Mouse (Mus musculus) heart, embryonic 15.5 days (tissue): ENCODE measurements around the gene Ankfn1. TPM values are rescaled to one million over a fixed set of nuclear protein-coding genes. Genes with fewer than 3 reads are reported as not detected.

Experiments
- ATAC-seq: fragments of 200-750 bp; cut with Nextera tagmentation; replicated peaks from 2 replicates; pipeline ENCODE4 v1.8.0; 2017; ENCODE audit warnings: low read depth, moderate TSS enrichment; ENCODE audit not compliant: insufficient number of reproducible peaks, insufficient read depth, low FRiP score
- H3K27ac ChIP-seq: fragments of 300-500 bp; sonication (generic); 2 replicates; pipeline ENCODE4 v1.5.1; 2015; ENCODE audit warnings: mild to moderate bottlenecking, inconsistent platforms
- H3K27me3 ChIP-seq: fragments of 300-500 bp; sonication (generic); 2 replicates; pipeline ENCODE4 v1.6.1; 2015; ENCODE audit warnings: inconsistent platforms
- H3K36me3 ChIP-seq: fragments of 300-500 bp; sonication (generic); 2 replicates; pipeline ENCODE4 v1.6.1; 2015; ENCODE audit warnings: mild to moderate bottlenecking, inconsistent platforms
- H3K4me1 ChIP-seq: fragments of 300-500 bp; sonication (generic); replicated peaks from 2 replicates; pipeline ENCODE4 v1.6.1; 2015; ENCODE audit warnings: inconsistent platforms
- H3K4me2 ChIP-seq: fragments of 300-500 bp; sonication (generic); 2 replicates; pipeline ENCODE4 v1.6.1; 2015; ENCODE audit warnings: inconsistent platforms, mild to moderate bottlenecking, moderate library complexity
- H3K4me3 ChIP-seq: fragments of 300-500 bp; sonication (generic); 2 replicates; pipeline ENCODE4 v1.5.1; 2015; ENCODE audit warnings: mild to moderate bottlenecking, inconsistent platforms
- H3K9ac ChIP-seq: fragments of 300-500 bp; sonication (generic); 2 replicates; pipeline ENCODE4 v1.6.1; 2015; ENCODE audit warnings: mild to moderate bottlenecking, inconsistent platforms
- H3K9me3 ChIP-seq: fragments of 300-500 bp; sonication (generic); replicated peaks from 2 replicates; pipeline ENCODE4 v1.6.1; 2016; ENCODE audit warnings: inconsistent platforms
- WGBS: fragments of 180-500 bp; shearing (Covaris S2); methylation state at CpG from one replicate; pipeline ENCODE4 v1.1.7; 2015; ENCODE audit warnings: mixed read lengths; 5-methylcytosine and 5-hydroxymethylcytosine counted together
- polyA plus RNA-seq: library from polyadenylated mRNA; unstranded; fragments of >200 nt; fragmentation: Nextera tagmentation; extraction: Ambion mirVana; gene quantifications from 2 replicates; pipeline ENCODE4 v1.2.1, GENCODE M21; 2015

Gene Ankfn1
- polyA plus RNA-seq, 1 experiment from 2014 or later = 0.04 TPM

GRCm38 (mm10) chr11:89416769-89417168 is 360.7 kb downstream of the Ankfn1 start:
- WGBS = 77% methylated on average over 6 of the region's 6 CpGs
- Histone ChIP-seq H3K4me1 (peaks cover 3% of the 10 kb centered on the region; the same call in 1 of the 2 replicates), H3K27me3 (no peaks in the 10 kb centered on the region)

DNA sequence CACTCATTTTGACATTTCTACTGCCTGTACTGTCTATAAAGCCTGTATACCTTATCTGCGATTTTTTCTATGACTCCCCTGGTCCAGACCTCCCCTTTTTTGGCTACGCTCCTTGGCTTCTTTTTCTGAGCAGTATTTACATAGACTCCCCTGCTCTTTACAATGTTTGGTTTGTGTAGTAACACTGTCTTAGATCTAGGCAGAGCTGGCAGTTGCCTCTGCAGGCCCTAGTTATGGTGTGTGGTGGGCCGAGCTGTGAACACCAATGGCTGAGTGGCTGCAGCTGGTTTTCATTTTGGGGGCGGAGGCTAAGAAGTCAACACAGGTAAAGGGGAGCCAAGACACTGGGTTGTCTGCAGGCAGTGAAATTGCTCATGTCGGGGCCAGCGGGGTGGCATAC is 368.7 kb downstream of the Ankfn1 start:
- H3K4me1 ChIP-seq = no peaks in the 10 kb centered on the region
- no peaks in the 10 kb centered on the region for H3K9me3 ChIP-seq
- no peak overlapping the region for H3K4me3 ChIP-seq
- no peaks in the 10 kb centered on the region for H3K36me3 ChIP-seq
- H3K4me2 ChIP-seq = no peak overlapping the region
- no peak overlapping the region for H3K27ac ChIP-seq
- 80% methylated on average over 6 of the region's 6 CpGs for WGBS
- no peak overlapping the region for H3K9ac ChIP-seq
- ATAC-seq = no peak
- H3K27me3 ChIP-seq = no peaks in the 10 kb centered on the region

More at GRCm38 (mm10) chr11:89416769-89417168, 360.7 kb downstream of the Ankfn1 start:
- Histone ChIP-seq H3K9me3 (no peaks in the 10 kb centered on the region), H3K4me2 (no peak overlapping the region), H3K4me3 (no peak overlapping the region), H3K27ac (no peak overlapping the region), H3K36me3 (no peaks in the 10 kb centered on the region), H3K9ac (no peak overlapping the region)
- ATAC-seq = no peak

DNA sequence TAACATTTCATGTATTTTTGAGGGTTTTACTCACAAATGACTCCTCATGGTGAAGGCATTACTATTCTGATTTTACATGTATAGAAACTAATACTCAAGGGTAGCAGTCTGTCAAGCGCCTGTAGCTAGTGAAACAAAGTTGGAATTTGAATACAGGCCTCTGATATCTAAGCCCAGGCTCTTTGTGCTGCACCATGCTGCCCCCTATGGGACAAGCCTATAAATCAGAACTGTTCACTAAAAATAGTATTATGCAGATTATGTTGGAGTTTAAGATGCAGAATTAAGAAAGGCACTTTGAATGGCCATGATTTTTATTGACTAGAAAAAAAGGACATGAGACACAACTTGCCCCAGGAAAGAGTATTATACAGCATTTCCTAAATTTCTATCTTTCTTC is 373.0 kb downstream of the Ankfn1 start:
- Histone ChIP-seq H3K9ac (no peak overlapping the region), H3K27ac (no peak overlapping the region), H3K9me3 (no peaks in the 10 kb centered on the region), H3K27me3 (no peaks in the 10 kb centered on the region), H3K4me3 (no peak overlapping the region), H3K4me2 (no peak overlapping the region), H3K36me3 (no peaks in the 10 kb centered on the region), H3K4me1 (no peaks in the 10 kb centered on the region)
- WGBS = 86% methylated on average over 1 of the region's 1 CpGs
- ATAC-seq = no peak

DNA sequence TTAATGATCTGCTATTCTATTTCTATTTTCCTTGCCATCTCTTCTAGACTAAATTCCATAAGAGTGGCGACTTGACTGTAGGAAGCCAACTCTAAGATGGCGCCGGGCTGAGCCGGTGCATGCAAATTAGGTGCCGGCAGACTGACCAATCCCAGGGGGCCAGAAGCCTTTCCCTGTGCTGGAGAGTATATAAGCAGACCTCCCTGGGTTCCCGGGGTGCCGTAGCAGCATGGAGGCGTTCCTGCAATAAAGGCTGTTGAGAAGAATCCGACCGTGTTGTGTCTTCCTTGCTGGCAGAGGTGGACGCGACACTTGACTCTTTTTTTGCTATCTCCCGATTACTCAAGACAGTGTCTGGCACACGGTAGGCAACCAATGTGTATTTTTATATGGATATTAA is 374.0 kb downstream of the Ankfn1 start:
- Histone ChIP-seq H3K27me3 (no peaks in the 10 kb centered on the region), H3K4me1 (no peaks in the 10 kb centered on the region), H3K9me3 (no peaks in the 10 kb centered on the region), H3K36me3 (no peaks in the 10 kb centered on the region), H3K4me2 (no peak overlapping the region), H3K4me3 (no peak overlapping the region), H3K9ac (no peak overlapping the region), H3K27ac (no peak overlapping the region)
- no peak for ATAC-seq
- 92% methylated on average over 14 of the region's 14 CpGs for WGBS

DNA sequence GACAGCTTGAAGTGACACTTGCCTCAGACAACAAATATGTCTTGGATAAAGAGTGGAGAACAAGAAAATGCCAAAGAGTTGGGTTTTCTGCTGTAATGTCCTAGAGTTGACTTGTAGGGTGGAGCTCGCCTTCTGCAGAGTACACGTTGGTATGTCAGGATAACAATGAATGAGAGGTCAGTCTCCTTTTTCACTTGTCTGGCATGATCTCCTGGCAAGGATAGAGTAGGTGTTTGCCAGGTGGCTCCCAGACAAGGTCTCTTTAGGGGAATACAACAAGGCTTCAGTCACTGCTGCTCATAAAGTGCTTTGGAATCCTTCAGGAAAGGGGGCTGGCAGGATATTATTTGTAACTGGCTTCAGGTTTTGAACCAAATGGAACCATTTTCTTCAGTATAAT is 388.6 kb downstream of the Ankfn1 start:
- Histone ChIP-seq H3K9ac (no peak overlapping the region), H3K27me3 (no peaks in the 10 kb centered on the region), H3K4me3 (no peak overlapping the region), H3K27ac (no peak overlapping the region), H3K36me3 (no peaks in the 10 kb centered on the region), H3K4me1 (no peaks in the 10 kb centered on the region), H3K4me2 (no peak overlapping the region), H3K9me3 (no peaks in the 10 kb centered on the region)
- ATAC-seq = no peak
- 57% methylated on average over 2 of the region's 2 CpGs for WGBS

DNA sequence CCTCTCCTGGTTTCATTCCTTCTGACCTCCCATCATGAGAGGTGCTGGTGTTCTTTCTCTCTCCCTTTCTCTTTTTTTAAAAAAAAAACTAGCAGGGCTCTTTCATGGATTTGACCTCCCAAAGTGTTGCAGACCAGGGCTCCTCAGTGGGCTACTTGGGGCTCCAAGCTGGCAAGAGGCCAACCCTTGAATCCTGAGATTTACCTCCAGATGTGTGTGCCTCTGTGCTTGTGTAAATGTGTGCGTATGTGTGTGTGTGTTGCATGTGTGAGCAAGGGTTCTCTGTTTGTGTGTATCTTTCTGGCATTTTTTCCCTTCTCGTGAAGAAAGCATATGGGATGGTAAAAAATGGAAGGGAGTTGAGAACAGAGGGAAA is 394.8 kb downstream of the Ankfn1 start:
- no peak for ATAC-seq
- H3K27me3 ChIP-seq = no peaks in the 10 kb centered on the region
- no peak overlapping the region for H3K4me2 ChIP-seq
- H3K9me3 ChIP-seq = no peaks in the 10 kb centered on the region
- H3K4me3 ChIP-seq = no peak overlapping the region
- peaks cover 19% of the 10 kb centered on the region for H3K4me1 ChIP-seq
- H3K36me3 ChIP-seq = no peaks in the 10 kb centered on the region
- peak overlapping the region; percentile 78 for H3K27ac ChIP-seq
- H3K9ac ChIP-seq = no peak overlapping the region
- 55% methylated on average over 2 of the region's 2 CpGs for WGBS

GRCm38 (mm10) chr11:89381782-89382633 is 395.4 kb downstream of the Ankfn1 start:
- no peak overlapping the region for H3K4me3 ChIP-seq
- peak overlapping the region; percentile 78 for H3K27ac ChIP-seq
- 4% methylated on average over 8 of the region's 8 CpGs for WGBS
- H3K36me3 ChIP-seq = no peaks in the 10 kb centered on the region
- H3K4me1 ChIP-seq = peaks cover 19% of the 10 kb centered on the region
- no peaks in the 10 kb centered on the region for H3K27me3 ChIP-seq
- ATAC-seq = peak; percentile 91
- no peak overlapping the region for H3K9ac ChIP-seq
- no peaks in the 10 kb centered on the region for H3K9me3 ChIP-seq
- H3K4me2 ChIP-seq = 0 out of 2 replicates have a peak overlapping the region, but pooled peaks have one; percentile 17

- no peak for ATAC-seq
- WGBS = 86% methylated on average over 14 of the region's 14 CpGs
- H3K9ac ChIP-seq = no peak overlapping the region
- H3K4me1 ChIP-seq = no peaks in the 10 kb centered on the region
- H3K27me3 ChIP-seq = no peaks in the 10 kb centered on the region
- no peak overlapping the region for H3K27ac ChIP-seq
- H3K4me3 ChIP-seq = no peak overlapping the region
- no peaks in the 10 kb centered on the region for H3K36me3 ChIP-seq
- H3K4me2 ChIP-seq = no peak overlapping the region
- H3K9me3 ChIP-seq = no peaks in the 10 kb centered on the region
These were observed 406.5 kb downstream of the Ankfn1 start for GRCm38 (mm10) chr11:89370941-89371340.

DNA sequence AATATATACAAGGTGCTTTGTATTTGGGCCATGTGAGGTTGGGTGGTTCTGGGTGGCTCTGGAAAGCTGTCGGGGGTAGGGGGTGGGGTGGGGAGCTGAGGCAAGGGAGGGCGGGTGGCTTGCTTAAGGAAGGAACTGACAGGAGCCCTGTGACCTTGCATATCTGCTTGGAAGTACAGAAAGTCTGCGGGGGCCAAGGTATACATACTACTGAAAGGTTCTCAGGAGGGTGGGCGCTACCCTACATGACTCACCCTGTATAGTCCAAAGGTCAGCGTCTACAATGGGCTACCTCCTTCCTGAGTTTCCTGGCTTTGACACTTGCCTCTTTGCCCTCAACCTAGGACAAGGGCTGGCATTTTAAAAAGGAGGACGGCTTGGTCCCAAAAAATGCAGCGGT is 407.1 kb downstream of the Ankfn1 start:
- H3K36me3 ChIP-seq = no peaks in the 10 kb centered on the region
- H3K4me2 ChIP-seq = no peak overlapping the region
- H3K27me3 ChIP-seq = no peaks in the 10 kb centered on the region
- 60% methylated on average over 7 of the region's 7 CpGs for WGBS
- H3K9me3 ChIP-seq = no peaks in the 10 kb centered on the region
- no peak overlapping the region for H3K9ac ChIP-seq
- H3K4me3 ChIP-seq = no peak overlapping the region
- no peak for ATAC-seq
- H3K27ac ChIP-seq = no peak overlapping the region
- H3K4me1 ChIP-seq = no peaks in the 10 kb centered on the region

DNA sequence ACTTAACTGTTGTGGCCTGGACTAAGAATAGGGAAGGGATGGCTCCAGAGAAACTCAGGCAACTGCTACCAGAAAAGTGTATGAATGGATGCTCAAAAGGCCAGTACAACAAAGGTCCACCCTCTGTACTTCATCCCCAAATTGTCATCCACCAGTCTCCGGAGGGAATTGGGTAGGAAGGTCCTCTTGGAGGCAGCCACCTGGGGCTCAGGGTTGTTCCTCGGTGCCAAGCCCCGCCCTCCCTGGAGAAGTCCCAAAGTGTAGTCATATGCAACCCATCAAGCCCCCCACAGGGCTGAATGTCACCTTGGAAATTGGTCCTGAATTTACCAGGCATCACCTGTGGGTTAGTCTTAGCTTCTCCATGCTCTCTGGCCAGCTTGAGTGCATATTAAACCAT is 413.5 kb downstream of the Ankfn1 start:
- no peak for ATAC-seq
- Histone ChIP-seq H3K27me3 (no peaks in the 10 kb centered on the region), H3K9ac (no peak overlapping the region), H3K27ac (no peak overlapping the region), H3K9me3 (no peaks in the 10 kb centered on the region), H3K36me3 (no peaks in the 10 kb centered on the region), H3K4me2 (no peak overlapping the region), H3K4me1 (peaks cover 5% of the 10 kb centered on the region; the same call in 1 of the 2 replicates), H3K4me3 (no peak overlapping the region)
- 82% methylated on average over 3 of the region's 3 CpGs for whole genome bisulfite sequencing

DNA sequence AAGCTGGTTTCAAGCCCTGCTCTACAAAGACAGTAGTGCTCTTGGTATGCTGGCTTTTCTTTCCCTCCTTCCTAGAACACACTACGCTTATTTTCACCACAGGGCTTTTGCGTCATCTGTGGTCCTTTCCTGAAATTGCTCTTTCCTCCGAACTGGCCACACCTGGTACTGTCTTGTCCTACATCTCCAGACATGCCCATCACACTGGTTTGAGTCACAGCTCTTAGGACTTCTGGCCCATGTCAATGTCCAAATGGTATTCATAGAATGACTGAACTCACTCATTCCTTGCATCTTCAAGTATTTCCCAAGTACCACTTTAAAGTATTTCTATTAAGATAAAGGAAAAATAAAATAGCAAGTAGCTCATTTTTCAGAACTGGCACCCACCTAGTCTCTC is 416.6 kb downstream of the Ankfn1 start:
- Histone ChIP-seq H3K27me3 (no peaks in the 10 kb centered on the region), H3K36me3 (no peaks in the 10 kb centered on the region), H3K4me1 (peaks cover 10% of the 10 kb centered on the region), H3K9me3 (no peaks in the 10 kb centered on the region), H3K27ac (no peak overlapping the region), H3K4me2 (no peak overlapping the region), H3K9ac (no peak overlapping the region), H3K4me3 (no peak overlapping the region)
- no peak for ATAC-seq
- 51% methylated on average over 3 of the region's 3 CpGs for WGBS

GRCm38 (mm10) chr11:89358546-89358945 is 418.9 kb downstream of the Ankfn1 start:
- no peak overlapping the region for H3K9ac ChIP-seq
- no peak overlapping the region for H3K4me3 ChIP-seq
- whole genome bisulfite sequencing = 76% methylated on average over 5 of the region's 5 CpGs
- ATAC-seq = no peak
- no peak overlapping the region for H3K27ac ChIP-seq
- no peaks in the 10 kb centered on the region for H3K9me3 ChIP-seq
- no peaks in the 10 kb centered on the region for H3K27me3 ChIP-seq
- peaks cover 12% of the 10 kb centered on the region for H3K4me1 ChIP-seq
- no peak overlapping the region for H3K4me2 ChIP-seq
- no peaks in the 10 kb centered on the region for H3K36me3 ChIP-seq
